Mouse (Mus musculus): ENCODE data around the gene Wnk4.

GRCm38 (mm10) chr11:101245071-101245470 is 15.3 kb upstream of the Wnk4 start:
- no peak for TF ChIP-seq CTCF (IDR thresholded peaks at IDR 0.05; ENCODE audit: low read depth)
- TF ChIP-seq EP300 (IDR thresholded peaks at IDR 0.05; ENCODE audit: low read depth), result no peak

All from liver, postnatal 0 days (tissue).